Comparison of ENCODE assay signal across 14 mouse cellular contexts in genomic region chr17:87461499-87461896, GRCm38 (mm10). TPM values are rescaled to one million over a fixed set of nuclear protein-coding genes. Genes with fewer than 3 reads are reported as not detected.
DNase-seq lines count a peak whose midpoint lies in the region; ATAC-seq and TF ChIP-seq lines count a peak whose summit lies in the region.
"Had no signal": no experiment of that assay in that cellular context is flagged by ENCODE, and none has a peak within 500 bp of the region (broad histone marks: within the 10 kb centered on the region; RNA-seq: fewer than 3 reads in every experiment).

No protein-coding gene starts in this region.

- no peak for TF ChIP-seq POLR2A in CH12.LX (IDR thresholded peaks at IDR 0.05; ENCODE audit: low read depth, low read length)

- H3K79me2 ChIP-seq in CH12.LX (replicated peaks; ENCODE audit: control insufficient read depth, extremely low read depth, insufficient read depth, poor library complexity, severe bottlenecking), result no peaks in the 10 kb centered on the region

- no peaks in the 10 kb centered on the region for H3K36me3 ChIP-seq in kidney, embryonic 15.5 days
- H3K36me3 ChIP-seq in CH12.LX (replicated peaks in 1 of 2; ENCODE audit: control insufficient read depth in 1 of 2, insufficient read depth in 1 of 2, low read length in 1 of 2), result no peaks in the 10 kb centered on the region
- H3K36me3 ChIP-seq in hindbrain, embryonic 16.5 days (ENCODE audit: control insufficient read depth, insufficient read depth, low read length), result no peaks in the 10 kb centered on the region
- H3K36me3 ChIP-seq: heart, embryonic 13.5 days had no signal

- in situ Hi-C loops in CH12.LX (cut with MboI; ENCODE audit: low pct_ligation_motif_present, low pct_unique_long_range_greater_than_20kb, low sequenced_read_pairs), result loop anchor here (5.0 kb wide), 1 partner anchor 41 kb away; no protein-coding TSS in a partner anchor

- DNase-seq in kidney, adult 11 months, result no peak
- DNase-seq in CH12.LX (ENCODE audit: extremely low read depth), result no peak
- no peak for DNase-seq in adrenal gland, adult 2 months
- no peak for DNase-seq in cerebellum, postnatal 10 days
- DNase-seq in layer of hippocampus, postnatal 10 days (ENCODE audit: low spot score in 2 of 2), result no peak
- DNase-seq: adrenal gland, postnatal 10 days; cerebellum, adult 9-10 months; right cerebral cortex, postnatal 14 days had no signal

- H3K27me3 ChIP-seq in kidney, embryonic 15.5 days, result no peaks in the 10 kb centered on the region
- H3K27me3 ChIP-seq in CH12.LX (replicated peaks), result peaks cover 12% of the 10 kb centered on the region
- H3K27me3 ChIP-seq in hindbrain, embryonic 16.5 days (replicated peaks; ENCODE audit: control insufficient read depth, insufficient read depth, low read length), result no peaks in the 10 kb centered on the region

- H3K4me1 ChIP-seq in kidney, embryonic 15.5 days, result peaks cover 43% of the 10 kb centered on the region
- H3K4me1 ChIP-seq in CH12.LX (ENCODE audit: control insufficient read depth in 1 of 2, insufficient read depth in 2 of 2), result peaks cover 13 to 55% of the 10 kb centered on the region in 2 experiments
- H3K4me1 ChIP-seq in hindbrain, embryonic 16.5 days (ENCODE audit: control insufficient read depth, insufficient read depth, low read depth, low read length), result peaks cover 34% of the 10 kb centered on the region

- peak in 1 of 2 experiments; percentile 42; a peak in 2 of 4 replicates for TF ChIP-seq CTCF in CH12.LX (conservative IDR thresholded peaks at IDR 0.05 in 1 of 2, IDR thresholded peaks at IDR 0.05 in 1 of 2; ENCODE audit: low read depth in 2 of 2, low read length in 2 of 2)

- WGBS in kidney, embryonic 15.5 days, result 60% methylated on average over 3 of the region's 3 CpGs
- WGBS in hindbrain, embryonic 16.5 days, result 37% methylated on average over 3 of the region's 3 CpGs

- TF ChIP-seq RAD21 in CH12.LX (IDR thresholded peaks at IDR 0.05; ENCODE audit: low read depth, low read length), result peak; percentile 37

- no peak overlapping the region for H3K9ac ChIP-seq in kidney, embryonic 15.5 days
- no peak overlapping the region for H3K9ac ChIP-seq in CH12.LX (ENCODE audit: insufficient read depth, low read depth)
- H3K9ac ChIP-seq in hindbrain, embryonic 16.5 days (ENCODE audit: low read depth, low read length), result no peak overlapping the region

- 0 out of 2 replicates have a peak, but pooled peaks have one; percentile 12 for ATAC-seq in kidney, embryonic 15.5 days (replicated peaks; ENCODE audit: low FRiP score)
- ATAC-seq in common myeloid progenitor, adult 5-6 weeks (replicated peaks; ENCODE audit: low read depth, poor library complexity, severe bottlenecking), result 0 out of 2 replicates have a peak, but pooled peaks have one; percentile 23
- 0 out of 2 replicates have a peak, but pooled peaks have one; percentile 9 for ATAC-seq in hindbrain, embryonic 16.5 days

- no peak overlapping the region for H3K4me3 ChIP-seq in kidney, embryonic 15.5 days (replicated peaks)
- no peak overlapping the region for H3K4me3 ChIP-seq in CH12.LX (replicated peaks in 1 of 3; ENCODE audit: low read depth in 2 of 3, low read length in 2 of 3, poor library complexity in 1 of 3)
- H3K4me3 ChIP-seq in hindbrain, embryonic 16.5 days (ENCODE audit: low read length), result no peak overlapping the region
- H3K4me3 ChIP-seq: heart, embryonic 13.5 days had no signal

- no peak overlapping the region for H3K27ac ChIP-seq in kidney, embryonic 15.5 days
- H3K27ac ChIP-seq in CH12.LX (ENCODE audit: insufficient read depth, low read depth), result no peak overlapping the region
- H3K27ac ChIP-seq in hindbrain, embryonic 16.5 days (ENCODE audit: low read depth, low read length), result no peak overlapping the region

- H3K9me3 ChIP-seq in kidney, embryonic 15.5 days (replicated peaks), result no peaks in the 10 kb centered on the region
- H3K9me3 ChIP-seq in CH12.LX (replicated peaks; ENCODE audit: low read length), result no peaks in the 10 kb centered on the region
- no peaks in the 10 kb centered on the region for H3K9me3 ChIP-seq in hindbrain, embryonic 16.5 days (ENCODE audit: control insufficient read depth, low read length)
- H3K9me3 ChIP-seq: heart, embryonic 13.5 days had no signal

- dilution Hi-C loops in CH12.LX (cut with MboI; ENCODE audit: extremely low pct_ligation_motif_present, extremely low pct_unique_long_range_greater_than_20kb, low sequenced_read_pairs), result no loop called here

- H3K4me2 ChIP-seq in kidney, embryonic 15.5 days, result no peak overlapping the region
- H3K4me2 ChIP-seq in CH12.LX (ENCODE audit: insufficient read depth, low read depth, poor library complexity, severe bottlenecking), result no peak overlapping the region
- H3K4me2 ChIP-seq in hindbrain, embryonic 16.5 days (ENCODE audit: low read length), result no peak overlapping the region

- no peak for TF ChIP-seq EP300 in CH12.LX (IDR thresholded peaks at IDR 0.05; ENCODE audit: low read length)

TF ChIP-seq in CH12.LX, 34 proteins besides CTCF, POLR2A, EP300 and RAD21:
- TF ChIP-seq HCFC1 (IDR thresholded peaks at IDR 0.05; ENCODE audit: low read depth, low read length) (no peak), SMC3 (IDR thresholded peaks at IDR 0.05; ENCODE audit: low read depth, low read length) (peak; percentile 30), ZC3H11A (IDR thresholded peaks at IDR 0.05; ENCODE audit: low read depth, low read length) (no peak), CHD2 (IDR thresholded peaks at IDR 0.05; ENCODE audit: low read length) (no peak), MEF2A (IDR thresholded peaks at IDR 0.05; ENCODE audit: borderline replicate concordance, low read depth, low read length) (no peak), MAZ (IDR thresholded peaks at IDR 0.05; ENCODE audit: low read depth, low read length) (no peak), ELF1 (IDR thresholded peaks at IDR 0.05; ENCODE audit: low read depth, low read length) (no peak)

RNA-seq across cellular contexts. Expression of gene Calm2, which starts 14.8 kb away (rescaled TPM):
- polyA plus RNA-seq in kidney, embryonic 15.5 days (2015; fragmentation: Nextera tagmentation; extraction: Ambion mirVana), result 1,006 and 1,087 TPM in 2 replicates
- 203 and 255 TPM in 2 replicates for total RNA-seq in CH12.LX (2012; rRNA removed)
- total RNA-seq in CH12.LX (2014; rRNA removed), result 546 and 623 TPM in 2 replicates
- 604 and 634 TPM in 2 replicates for polyA plus RNA-seq in CH12.LX (2012; ENCODE audit: insufficient read length, low read depth)
- total RNA-seq in common myeloid progenitor, adult 5-6 weeks (2017), result 1,176 and 1,253 TPM in 2 replicates
- 2,782 and 3,155 TPM in 2 replicates for polyA plus RNA-seq in hindbrain, embryonic 16.5 days (2015; fragmentation: Nextera tagmentation; extraction: Ambion mirVana)
- 100 to 1,000 TPM; 485 to 563 TPM for total RNA-seq in adrenal gland, adult 2 months (2021)
- polyA plus RNA-seq in adrenal gland, adult 2 months (2012; rRNA removed), result 6.4 and 6.8 TPM in 2 replicates
- total RNA-seq in layer of hippocampus, postnatal 10 days (2021), result 1,000 to 10,000 TPM; 2,051 to 2,241 TPM

RNA-seq across cellular contexts. Expression of gene Stpg4, which starts 34.0 kb away (rescaled TPM):
- not detected in 2 replicates for polyA plus RNA-seq in kidney, embryonic 15.5 days (2015; fragmentation: Nextera tagmentation; extraction: Ambion mirVana)
- total RNA-seq in CH12.LX (2012; rRNA removed) (not detected in 2 replicates), CH12.LX (2014; rRNA removed) (not detected in 2 replicates)
- polyA plus RNA-seq in CH12.LX (2012; ENCODE audit: insufficient read length, low read depth), result not detected in 2 replicates
- total RNA-seq in common myeloid progenitor, adult 5-6 weeks (2017), result not detected in 2 replicates
- 0.19 TPM in 1 of 2 replicates, not detected in the other for polyA plus RNA-seq in hindbrain, embryonic 16.5 days (2015; fragmentation: Nextera tagmentation; extraction: Ambion mirVana)
- total RNA-seq in adrenal gland, adult 2 months (2021), result not detected
- polyA plus RNA-seq in adrenal gland, adult 2 months (2012; rRNA removed), result not detected in 2 replicates
- total RNA-seq in layer of hippocampus, postnatal 10 days (2021), result not detected
- total RNA-seq: adrenal gland, postnatal 10 days; ES-E14 had no signal
- polyA plus RNA-seq: limb, embryonic 14.5 days had no signal
